Mouse (Mus musculus): ENCODE measurements at regions not wholly inside any gene's neighbourhood (a gene's known extent, or its start where the extent isn't known, plus 50 kb on each side); places are given as distances from the start of the nearest gene placed in this dataset.

DNA sequence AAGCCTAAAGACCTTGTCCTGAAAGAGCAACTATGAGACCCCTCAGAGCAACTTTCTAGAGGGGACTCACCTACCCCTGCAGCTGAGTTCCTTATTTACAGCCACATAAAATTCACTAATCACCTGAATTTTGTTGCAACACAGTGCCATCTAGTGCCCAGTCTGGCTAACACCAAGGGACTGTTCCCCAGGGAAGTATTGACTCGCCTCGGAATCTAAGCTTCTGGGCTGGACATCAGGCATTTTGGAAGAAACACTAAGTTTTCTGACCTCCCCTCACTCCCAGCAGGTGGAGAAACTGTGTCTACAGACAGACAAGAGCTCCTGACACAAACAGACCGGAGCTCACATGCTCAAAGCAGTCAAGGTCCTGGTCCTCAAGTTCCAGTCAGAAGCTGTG is 343.4 kb downstream of the Rnf144a start:
- peak; percentile 50 for DNase-seq (ENCODE audit: low read depth, low spot score)

DNA sequence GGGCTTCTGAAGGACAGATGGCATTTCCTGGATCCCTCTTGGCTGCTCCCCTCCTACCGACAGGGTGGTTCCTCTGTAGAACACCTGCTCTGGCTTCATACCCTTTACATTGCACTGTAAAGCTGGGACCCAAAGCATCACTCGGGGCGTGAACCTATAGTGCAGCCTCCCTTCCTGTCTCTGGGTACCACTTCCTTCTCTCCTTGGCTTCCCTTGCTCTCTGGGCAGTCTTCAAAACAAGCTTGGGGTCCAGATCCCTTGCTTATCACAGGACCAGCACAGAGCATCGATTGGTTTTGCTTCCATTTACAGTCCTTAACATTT is 346.4 kb downstream of the Rnf144a start:
- no peak for DNase-seq (ENCODE audit: low read depth, low spot score)

DNA sequence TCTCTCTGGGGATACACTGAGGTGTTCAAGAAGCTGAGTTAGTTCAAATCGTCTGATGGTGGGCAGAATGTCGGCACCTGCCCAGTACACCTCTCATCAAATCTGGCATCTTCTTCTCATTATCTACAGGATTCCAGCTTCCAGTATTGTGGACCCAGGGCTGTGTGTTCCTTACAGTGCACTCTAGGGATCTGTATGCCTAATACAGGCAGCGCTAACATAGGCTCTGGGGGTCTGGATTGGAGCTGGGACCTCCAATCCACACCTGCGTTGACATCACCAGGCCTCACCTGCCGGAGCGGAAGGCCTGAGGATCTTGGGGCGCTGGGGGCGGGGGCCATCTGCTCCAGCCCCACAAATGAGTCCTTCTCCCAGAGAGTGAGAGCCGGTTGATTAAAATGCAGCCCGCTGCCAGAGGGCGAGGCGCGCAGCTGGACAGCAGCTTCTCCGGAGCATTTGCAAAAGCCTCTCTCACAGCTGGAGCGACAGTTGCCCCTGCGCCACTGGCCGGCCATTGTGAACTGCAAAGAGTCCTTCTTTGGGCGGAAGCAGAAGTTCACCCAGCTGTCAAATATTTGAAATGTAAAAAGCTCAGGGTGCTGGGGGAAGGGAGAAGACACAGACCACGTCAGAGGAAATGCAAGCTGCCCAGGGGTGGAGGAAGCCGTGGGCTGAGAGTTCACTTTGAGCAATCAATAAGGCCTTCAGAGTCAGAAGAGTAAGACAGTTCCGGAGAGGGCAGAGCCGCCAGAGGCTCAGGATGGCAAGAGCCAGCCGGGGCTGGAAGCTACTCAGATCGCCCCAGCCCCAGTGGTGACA is 347.0 kb downstream of the Rnf144a start:
- DNase-seq (ENCODE audit: low read depth, low spot score) = no peak

DNA sequence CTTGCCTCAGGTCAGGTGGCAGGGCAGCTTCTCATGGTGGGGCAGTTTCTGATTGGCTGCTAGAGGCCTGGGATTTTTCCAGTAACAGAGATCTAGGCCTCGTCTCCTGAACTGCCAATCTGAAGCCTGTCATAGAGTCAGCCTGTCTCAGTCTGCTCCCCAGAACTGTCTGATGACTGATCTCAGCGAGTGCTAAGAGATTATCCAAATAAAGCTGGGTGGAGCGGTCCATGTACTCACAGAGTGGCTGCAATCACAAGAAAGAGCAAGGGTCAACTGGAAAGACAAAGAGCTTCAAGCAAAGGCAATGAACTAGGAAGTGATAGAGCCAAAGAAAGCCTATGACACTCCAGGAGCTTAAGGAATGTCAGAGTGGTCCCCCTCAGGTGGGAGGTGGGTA is 354.7 kb downstream of the Rnf144a start:
- DNase-seq (ENCODE audit: low read depth, low spot score) = no peak

DNA sequence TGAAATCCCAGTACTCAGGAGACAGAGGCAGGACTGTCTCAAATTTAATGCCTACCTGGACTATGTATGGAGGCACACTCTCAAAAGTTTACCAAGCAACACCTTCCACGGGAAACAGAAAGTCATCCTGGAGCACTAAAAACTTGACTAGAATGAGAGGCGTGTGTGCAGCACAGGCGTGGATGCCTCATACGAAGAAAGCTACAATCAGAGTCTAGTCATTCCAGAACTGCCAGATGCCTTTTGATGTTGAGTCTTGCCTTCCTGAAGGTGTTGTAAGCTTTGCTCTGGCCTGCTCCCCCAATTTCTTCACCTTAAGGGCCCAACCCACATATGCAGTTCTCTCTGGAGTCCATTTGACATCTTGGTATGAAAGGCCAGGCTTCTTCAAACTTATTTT is 356.0 kb downstream of the Rnf144a start:
- DNase-seq (ENCODE audit: low read depth, low spot score) = no peak

DNA sequence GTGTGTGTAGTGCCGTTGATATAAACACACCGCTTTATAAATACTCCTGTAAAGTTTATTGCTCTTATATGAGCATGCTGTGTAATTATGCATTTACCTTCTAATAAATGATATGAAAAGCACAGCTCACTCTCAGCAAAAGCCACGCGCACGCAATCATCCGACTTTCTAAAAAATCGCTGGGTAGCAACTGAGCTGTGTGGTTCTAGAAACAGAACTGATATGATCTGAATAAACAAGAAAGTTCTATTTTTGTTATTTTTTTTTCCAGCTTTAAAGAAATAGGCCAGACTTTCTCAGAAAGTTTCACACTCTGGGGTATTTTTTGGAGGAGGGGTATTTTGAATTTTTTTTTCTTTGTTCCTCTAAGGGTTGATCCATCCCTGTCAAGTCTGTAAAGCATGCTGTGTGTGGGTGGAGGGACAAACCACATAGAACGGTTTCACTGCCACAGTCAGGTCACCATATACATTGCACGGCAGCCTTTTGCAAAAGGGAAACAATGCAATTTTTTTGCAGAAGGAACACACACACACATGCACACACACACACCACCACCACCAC is 357.5 kb downstream of the Rnf144a start:
- no peak for DNase-seq (ENCODE audit: low read depth, low spot score)

DNA sequence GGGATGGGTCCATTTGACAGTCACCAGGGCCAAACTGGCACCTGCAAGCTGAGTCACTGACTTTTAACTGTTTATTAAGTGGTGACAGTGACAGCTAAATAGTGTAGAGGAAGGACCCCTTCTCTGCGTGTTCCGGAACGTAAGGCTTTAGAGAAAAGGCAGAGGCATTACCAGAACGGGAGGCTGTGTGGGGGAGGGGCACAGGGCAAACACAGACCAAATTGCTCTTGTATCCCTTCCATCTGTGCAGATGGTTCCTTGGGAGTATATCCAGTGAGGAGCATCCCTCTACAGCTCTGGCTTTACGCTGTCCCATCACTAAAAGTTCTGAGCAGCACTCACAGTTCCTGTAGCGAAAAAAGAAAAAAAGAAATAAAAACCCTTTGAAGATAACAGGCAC is 368.1 kb downstream of the Rnf144a start:
- DNase-seq (ENCODE audit: low read depth, low spot score) = no peak

DNA sequence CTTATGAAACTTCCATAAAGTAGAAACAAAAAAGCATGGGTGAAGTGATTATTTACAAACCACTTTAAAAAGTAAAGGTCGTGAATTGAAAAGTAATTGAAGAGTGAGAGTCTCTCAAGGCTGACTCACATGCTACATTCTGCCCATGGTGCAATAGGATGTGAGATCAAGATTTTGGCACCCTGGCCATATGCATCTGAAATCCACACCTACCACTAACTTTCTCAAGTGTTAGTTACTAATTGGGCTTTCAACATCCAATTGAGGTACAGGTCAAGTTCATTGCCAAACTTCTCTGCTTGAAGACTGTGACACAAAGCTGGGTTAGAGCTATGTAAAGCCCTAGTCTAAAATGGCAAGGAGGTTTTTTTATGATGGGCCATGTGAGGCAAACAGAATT is 369.7 kb downstream of the Rnf144a start:
- no peak for DNase-seq (ENCODE audit: low read depth, low spot score)

DNA sequence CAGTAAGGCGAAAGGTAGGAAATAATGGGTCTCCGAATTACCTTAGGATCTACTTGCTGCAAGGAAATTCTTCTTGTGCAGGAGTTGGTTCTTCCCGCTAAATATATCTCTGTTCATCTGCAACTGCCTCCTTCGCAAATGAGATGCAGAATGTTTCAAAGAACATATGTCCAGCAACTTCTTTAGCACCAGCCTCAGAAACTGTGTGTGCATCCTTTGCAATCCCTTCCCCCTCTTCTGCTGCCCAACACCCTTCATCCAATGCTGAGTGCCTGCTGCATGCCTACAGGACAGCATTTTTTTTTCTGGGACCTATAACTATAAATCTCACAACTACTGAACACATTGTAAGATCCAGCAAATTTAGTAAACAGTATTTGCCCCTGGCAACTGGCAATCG is 402.1 kb downstream of the Rnf144a start:
- DNase-seq (ENCODE audit: low read depth, low spot score) = peak; percentile 75

DNA sequence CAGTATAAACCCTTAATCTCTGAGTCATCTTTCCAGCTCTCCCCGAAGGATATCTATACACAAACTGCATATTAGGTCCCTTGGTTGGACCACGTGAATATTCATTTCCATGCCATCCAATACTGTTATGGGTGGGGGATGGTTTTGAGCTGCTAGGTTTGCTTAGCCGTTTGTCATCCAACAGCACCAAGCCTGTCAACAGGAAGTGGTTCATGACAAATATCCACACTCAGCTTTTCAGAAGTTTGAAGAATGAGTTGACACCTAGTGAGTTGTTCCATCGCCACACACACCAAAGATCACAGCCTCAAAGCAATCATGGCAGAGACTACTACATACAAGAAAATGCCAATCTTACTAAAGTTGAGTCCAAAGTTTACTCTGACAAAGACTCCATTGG is 421.0 kb downstream of the Rnf144a start:
- no peak for DNase-seq (ENCODE audit: low read depth, low spot score)

DNA sequence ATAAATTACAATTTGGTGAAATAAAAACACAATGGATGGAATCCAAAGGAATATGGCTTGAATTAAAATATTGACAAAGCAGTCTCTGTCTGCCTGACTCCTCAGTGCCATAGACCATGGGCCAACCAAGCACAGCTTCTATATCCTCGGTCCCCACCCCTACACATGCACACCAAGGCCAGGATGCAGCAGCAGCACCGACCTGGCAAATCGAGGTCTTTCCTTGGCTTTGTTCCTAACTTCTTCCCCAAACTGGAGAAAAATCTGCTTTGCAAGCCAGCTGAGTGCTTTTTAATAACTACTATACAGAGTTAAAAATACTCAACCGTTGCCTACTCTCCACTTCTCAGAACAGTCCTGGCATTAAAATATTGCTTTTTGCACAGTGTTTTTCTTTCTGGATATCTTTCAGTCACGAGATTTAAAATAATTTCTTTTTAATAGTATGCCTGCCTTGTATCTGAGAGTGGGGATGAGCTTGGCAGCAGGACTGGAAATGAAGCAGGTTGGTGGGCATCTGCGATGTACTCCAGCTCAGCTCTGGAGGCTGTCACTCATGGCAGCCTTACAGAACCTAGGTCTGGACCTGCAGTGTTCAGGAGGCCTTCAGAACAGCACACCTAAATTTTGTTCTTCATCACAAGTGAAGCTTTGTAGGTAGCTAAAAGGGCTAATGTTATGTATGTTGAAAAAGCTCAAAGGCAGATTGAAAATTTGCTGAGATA is 423.1 kb downstream of the Rnf144a start:
- no peak for DNase-seq (ENCODE audit: low read depth, low spot score)

DNA sequence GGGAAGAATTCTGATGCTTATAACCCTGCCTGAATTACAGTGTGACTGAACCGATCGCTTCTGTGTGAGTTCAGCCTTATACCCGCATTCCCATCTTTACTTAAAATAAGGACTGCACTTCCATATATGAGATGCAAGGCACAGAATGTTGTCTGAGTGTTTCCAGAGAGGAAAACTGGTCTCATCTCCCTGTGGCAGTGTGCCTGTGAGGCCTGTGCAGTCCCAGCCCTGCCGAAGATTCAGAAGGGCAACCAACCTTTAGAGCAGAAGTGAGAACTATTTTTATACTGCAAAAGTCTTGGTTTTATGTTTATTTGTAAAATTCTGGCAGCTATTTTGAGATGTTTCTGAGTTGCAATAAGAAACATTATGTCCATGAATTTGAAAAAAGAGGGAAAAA is 432.5 kb downstream of the Rnf144a start:
- peak; percentile 44 for DNase-seq (ENCODE audit: low read depth, low spot score)

DNA sequence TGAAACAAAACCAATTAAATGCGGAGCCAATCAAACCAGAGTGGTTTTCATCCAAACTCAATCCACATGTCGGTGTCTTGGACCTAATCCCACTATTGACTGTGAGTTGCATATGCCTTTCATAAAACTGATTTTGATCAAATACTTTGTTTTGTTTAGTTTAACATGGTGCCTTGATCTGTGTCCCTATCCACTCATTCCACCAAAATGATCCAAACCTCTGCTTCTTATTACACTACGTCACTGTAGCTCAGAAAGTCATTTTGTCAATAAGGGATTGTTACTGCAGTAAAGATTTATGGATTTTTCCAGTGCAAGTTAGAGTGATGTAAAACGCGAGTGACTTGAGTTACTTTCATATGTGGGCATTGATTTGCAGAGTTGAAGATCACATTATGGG is 436.7 kb downstream of the Rnf144a start:
- DNase-seq (ENCODE audit: low read depth, low spot score) = no peak

DNA sequence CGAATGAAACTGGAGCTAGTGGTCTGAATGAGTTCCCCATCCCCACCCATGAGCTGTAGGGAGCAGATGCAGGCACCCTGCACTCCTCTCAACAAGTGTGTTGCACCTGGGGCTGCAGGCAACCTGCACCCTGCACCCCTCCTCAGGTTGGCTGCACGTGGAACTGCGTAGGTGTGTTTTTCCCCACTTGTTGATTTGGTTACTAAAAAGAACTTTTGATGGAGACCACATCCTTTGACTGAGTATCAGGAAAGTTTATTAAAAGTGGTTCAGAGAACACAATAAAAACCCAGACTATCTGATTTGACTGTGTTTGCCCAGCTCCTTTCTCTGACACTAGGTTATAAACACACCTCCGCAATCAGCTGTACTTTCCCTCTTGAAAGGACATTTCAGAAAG is 456.5 kb downstream of the Rnf144a start:
- DNase-seq (ENCODE audit: low read depth, low spot score) = no peak

DNA sequence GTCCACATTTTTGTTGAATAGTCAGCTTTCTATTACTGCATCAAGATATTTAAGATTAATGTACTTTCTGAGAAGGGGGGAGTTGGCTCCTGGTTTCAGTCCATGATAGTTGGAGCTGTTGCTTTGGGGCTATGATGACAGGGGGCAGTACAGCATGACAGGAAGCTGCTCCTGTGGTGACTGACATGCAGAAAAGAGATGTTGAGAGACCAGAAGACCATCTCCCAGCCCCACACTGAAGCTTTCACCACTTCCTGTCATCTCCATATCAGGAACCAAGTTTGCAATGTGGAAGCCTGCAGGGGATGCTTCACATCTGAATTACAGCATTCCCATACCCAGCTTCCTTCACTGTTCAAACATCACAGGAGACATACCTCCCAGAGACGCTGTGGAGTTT is 457.5 kb downstream of the Rnf144a start:
- DNase-seq (ENCODE audit: low read depth, low spot score) = no peak

DNA sequence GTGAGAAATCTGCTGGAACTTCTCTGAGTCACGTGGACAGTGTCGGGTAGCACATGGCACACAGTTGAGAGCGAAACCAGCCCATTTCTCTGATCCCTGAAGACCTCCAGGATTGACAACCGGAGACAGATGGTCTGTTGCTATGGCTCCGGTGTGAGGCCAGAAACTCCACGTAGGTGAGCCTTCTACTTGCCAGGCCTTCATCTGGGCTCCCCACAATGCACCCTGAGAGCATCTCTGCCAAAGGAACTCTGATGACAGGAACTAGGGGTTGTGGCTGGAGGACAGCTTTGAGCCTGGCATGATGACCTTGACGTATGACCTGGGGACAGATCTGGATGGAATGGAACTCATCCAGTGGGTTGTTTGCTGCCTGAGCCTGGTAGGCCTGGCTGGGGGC is 467.9 kb downstream of the Rnf144a start:
- no peak for DNase-seq (ENCODE audit: low read depth, low spot score)

DNA sequence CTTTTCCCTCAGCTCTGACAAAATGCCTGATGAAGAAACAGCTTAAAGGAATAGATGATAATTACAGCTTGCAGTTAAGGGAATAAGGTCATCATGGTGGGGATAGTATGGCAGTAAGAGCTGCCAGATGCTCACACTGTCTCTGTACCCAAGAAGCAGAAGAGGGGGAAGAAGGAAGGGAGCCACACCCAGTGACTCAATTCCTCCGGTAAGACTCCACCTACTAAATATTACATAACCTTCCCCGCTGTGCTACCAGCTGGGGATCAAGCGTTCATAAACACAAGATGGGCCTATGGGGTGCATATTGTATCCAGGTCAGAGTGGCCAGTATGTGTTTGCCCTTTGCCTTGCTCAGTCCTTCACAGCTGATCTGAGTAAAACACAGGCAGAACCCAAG is 468.9 kb downstream of the Rnf144a start:
- DNase-seq (ENCODE audit: low read depth, low spot score) = no peak

DNA sequence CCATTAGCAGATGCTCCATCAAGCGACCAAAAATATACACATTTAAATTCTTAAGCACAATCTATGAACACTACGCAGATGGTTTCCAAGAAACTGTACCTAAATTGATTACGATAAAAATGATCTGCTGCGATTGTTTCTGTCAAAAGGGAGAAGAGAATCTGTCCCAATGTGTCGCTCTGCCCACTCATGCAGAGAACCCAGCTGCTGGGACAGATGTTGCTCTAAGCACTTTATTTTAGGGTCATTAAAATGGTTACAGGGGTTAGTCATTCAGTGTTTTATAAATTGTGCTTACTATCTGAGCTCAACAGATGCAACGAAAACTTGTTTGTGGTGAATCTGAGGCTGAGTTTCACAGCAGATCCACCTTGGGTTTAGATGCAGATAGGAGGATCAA is 476.2 kb downstream of the Rnf144a start:
- no peak for DNase-seq (ENCODE audit: low read depth, low spot score)

DNA sequence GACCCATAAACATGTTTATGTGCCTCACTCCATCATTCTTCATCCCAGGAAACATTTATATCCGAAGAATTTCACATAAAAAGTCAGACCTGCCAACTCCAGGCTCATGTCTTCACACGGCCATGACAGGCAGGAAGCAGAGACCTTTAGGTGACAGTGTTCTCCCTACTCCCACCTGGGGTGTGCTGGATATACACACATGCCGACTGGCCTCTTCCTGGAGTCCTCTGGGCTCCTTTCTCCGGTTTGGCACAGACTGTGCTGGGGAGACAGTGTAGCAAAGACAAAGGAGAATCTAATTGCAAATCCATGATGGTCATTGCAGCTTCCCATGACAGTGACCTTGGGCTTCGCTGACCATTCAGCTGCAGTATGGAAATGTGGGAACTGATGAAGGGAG is 480.1 kb downstream of the Rnf144a start:
- no peak for DNase-seq (ENCODE audit: low read depth, low spot score)

DNA sequence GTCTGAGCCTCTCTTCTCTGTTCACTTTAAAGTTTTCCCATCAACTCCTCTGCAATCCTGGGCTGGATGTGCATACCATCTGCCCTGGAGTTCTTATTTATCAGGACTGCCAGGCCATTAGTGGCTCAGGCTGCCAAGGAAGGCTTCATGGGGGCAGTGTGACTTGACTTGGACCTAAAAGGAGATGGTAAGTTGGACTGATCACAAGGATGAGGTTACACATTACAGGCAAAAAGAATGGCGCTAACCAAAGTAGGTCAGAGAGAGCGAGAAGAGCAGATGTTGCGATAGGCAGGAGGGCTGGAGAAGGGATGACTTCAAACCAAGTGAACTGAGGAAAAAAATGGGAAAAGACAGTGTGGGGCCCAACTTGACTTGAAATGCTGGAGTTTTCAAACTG is 480.5 kb downstream of the Rnf144a start:
- no peak for DNase-seq (ENCODE audit: low read depth, low spot score)

DNA sequence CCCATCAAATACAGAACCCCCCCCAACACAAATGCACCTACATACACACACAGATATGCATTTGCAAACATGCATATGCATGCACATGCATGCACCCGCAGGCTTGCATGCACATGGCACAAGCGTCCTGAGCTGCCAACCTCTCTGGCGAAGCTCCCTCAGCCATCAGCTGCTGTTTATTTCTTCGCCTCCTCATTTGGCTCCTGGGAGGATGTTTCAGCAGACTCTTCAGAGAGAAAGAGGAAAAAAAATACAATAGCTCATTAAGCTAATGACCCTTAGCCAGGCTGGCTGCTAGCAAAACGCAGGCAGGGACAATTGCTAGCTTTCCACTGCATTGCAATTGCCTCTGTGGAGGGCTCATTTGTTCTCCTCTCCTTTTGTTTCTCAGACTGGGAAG is 488.7 kb downstream of the Rnf144a start:
- DNase-seq (ENCODE audit: low read depth, low spot score) = peak; percentile 31

DNA sequence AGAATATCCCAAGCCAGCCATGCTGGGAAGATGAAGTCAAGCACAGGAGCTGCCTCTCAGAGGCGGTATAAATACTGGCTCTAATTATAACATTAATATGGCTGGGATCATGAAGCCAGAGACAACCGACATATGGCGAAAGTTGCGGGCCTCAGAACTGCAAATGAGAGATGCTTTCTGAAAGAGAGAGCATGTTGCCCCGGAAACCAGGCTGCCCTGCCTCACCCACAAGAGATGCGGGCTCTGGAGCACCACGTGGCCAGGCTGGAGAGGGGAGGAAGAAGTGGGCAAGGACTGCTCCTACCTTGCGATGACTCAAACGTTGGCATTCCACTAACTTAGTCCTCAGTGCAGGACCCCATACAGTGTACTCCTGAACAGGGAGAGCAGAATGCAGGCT is 490.5 kb downstream of the Rnf144a start:
- DNase-seq (ENCODE audit: low read depth, low spot score) = no peak

DNA sequence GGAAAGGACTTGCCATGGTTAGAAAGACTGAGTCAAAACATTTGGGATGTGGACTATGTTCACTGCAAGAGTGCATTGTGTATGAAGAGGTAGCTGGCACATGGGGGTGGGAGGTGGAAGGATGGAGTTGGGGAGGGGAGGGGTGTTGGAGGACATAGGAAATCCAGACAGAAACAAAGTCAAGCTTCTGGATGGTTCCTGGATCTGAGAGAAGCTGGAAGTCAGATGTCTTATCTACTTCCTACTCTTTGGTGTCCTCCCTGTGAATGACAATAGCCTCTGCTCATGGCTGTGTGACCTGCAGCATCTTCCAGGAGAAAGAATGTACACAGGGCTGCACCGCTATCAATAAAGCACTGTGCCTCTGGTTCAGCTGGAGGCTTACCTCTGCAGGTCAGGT is 491.3 kb downstream of the Rnf144a start:
- no peak for DNase-seq (ENCODE audit: low read depth, low spot score)
